Mouse (Mus musculus) spleen, adult 2 months (tissue): ENCODE results near the gene 9230104L09Rik. TPM values are rescaled to one million over a fixed set of nuclear protein-coding genes. Genes with fewer than 3 reads are reported as not detected.

Source experiments
- DNase-seq, 2 experiments: peaks; one replicate each; pipeline versions ENCODE4 v3.0.0 to v3.0.0-alpha.2; 2012 to 2021; ENCODE audit warnings: low spot score in 2 of 2, low read depth in 1 of 2
- H3K27ac ChIP-seq: fragments of 200-500 bp; 2 replicates; pipeline ENCODE4 v1.5.1; 2012; ENCODE audit warnings: low read length, inconsistent platforms; ENCODE audit not compliant: insufficient read depth
- H3K27me3 ChIP-seq: fragments of 200-500 bp; 2 replicates; pipeline ENCODE4 v1.6.1; 2012; ENCODE audit warnings: mild to moderate bottlenecking, moderate library complexity, low read length, inconsistent platforms; ENCODE audit not compliant: control insufficient read depth, insufficient read depth
- H3K36me3 ChIP-seq: fragments of 200-500 bp; 2 replicates; pipeline ENCODE4 v1.6.1; 2012; ENCODE audit warnings: mild to moderate bottlenecking, low read length, inconsistent platforms; ENCODE audit not compliant: control insufficient read depth, insufficient read depth
- H3K4me1 ChIP-seq: fragments of 200-500 bp; 2 replicates; pipeline ENCODE4 v1.6.1; 2011; ENCODE audit warnings: inconsistent platforms; ENCODE audit not compliant: control insufficient read depth, insufficient read depth, insufficient read length
- H3K4me3 ChIP-seq: fragments of 200-500 bp; 2 replicates; pipeline ENCODE4 v1.5.1; 2011; ENCODE audit warnings: mild to moderate bottlenecking, inconsistent platforms; ENCODE audit not compliant: insufficient read depth, insufficient read length; ENCODE audit errors: extremely low read depth
- CTCF ChIP-seq: fragments of 200-500 bp; IDR thresholded peaks from 2 replicates; pipeline ENCODE4 v1.5.1; 2011; ENCODE audit warnings: mild to moderate bottlenecking, inconsistent platforms; ENCODE audit not compliant: insufficient read depth, insufficient read length, insufficient replicate concordance; ENCODE audit errors: extremely low read depth
- POLR2A ChIP-seq: fragments of 200-500 bp; IDR thresholded peaks from 2 replicates; pipeline ENCODE4 v1.6.1; 2011; ENCODE audit warnings: low read depth, low read length, inconsistent platforms
- WGBS: fragments of 180-500 bp; shearing (Covaris S2); methylation state at CpG from one replicate; pipeline ENCODE4 v1.1.7; 2018; 5-methylcytosine and 5-hydroxymethylcytosine counted together
- polyA plus RNA-seq: library from polyadenylated mRNA; depleted of rRNA; stranded (reverse); fragments of >200 nt; gene quantifications from 2 replicates; pipeline ENCODE4 v1.2.3, GENCODE M21; 2012; rRNA removed

9230104L09Rik gene
- not detected in 2 replicates for polyA plus RNA-seq

GRCm38 (mm10) chr2:148864966-148865365 is at the start of gene 9230104L09Rik:
Gene 9230104L09Rik (minus strand): TSS chr2:148865038.
- Histone ChIP-seq H3K4me3 (no peak within 1 kb of the TSS), H3K4me1 (no peaks in the 10 kb centered on the region), H3K27me3 (no peaks in the 10 kb centered on the region), H3K36me3 (no peaks in the 10 kb centered on the region), H3K27ac (no peak within 1 kb of the TSS)
- WGBS = 65% methylated on average over 2 of the region's 2 CpGs
- DNase-seq = no peak
- TF ChIP-seq POLR2A (no peak), CTCF (no peak)

GRCm38 (mm10) chr2:148902286-148902685 is 37.4 kb upstream of the 9230104L09Rik start:
- H3K27me3 ChIP-seq = no peaks in the 10 kb centered on the region
- TF ChIP-seq CTCF (peak; percentile 63; the same call in 1 of the 2 replicates), POLR2A (no peak)
- no peaks in the 10 kb centered on the region for H3K36me3 ChIP-seq
- H3K4me3 ChIP-seq = no peak overlapping the region
- no peak overlapping the region for H3K27ac ChIP-seq
- no peaks in the 10 kb centered on the region; the same call in 1 of the 2 replicates for H3K4me1 ChIP-seq
- peak; percentile 35 to 57 for DNase-seq
- 10% methylated on average over 5 of the region's 5 CpGs for WGBS

GRCm38 (mm10) chr2:148900305-148900704 is 35.5 kb upstream of the 9230104L09Rik start:
- Histone ChIP-seq H3K4me1 (no peaks in the 10 kb centered on the region; the same call in 1 of the 2 replicates), H3K27ac (no peak overlapping the region), H3K36me3 (no peaks in the 10 kb centered on the region), H3K27me3 (no peaks in the 10 kb centered on the region), H3K4me3 (no peak overlapping the region)
- TF ChIP-seq POLR2A (no peak), CTCF (no peak)
- WGBS = 53% methylated on average over 4 of the region's 4 CpGs
- no peak for DNase-seq

GRCm38 (mm10) chr2:148896219-148896618 is 31.4 kb upstream of the 9230104L09Rik start:
- TF ChIP-seq POLR2A = no peak
- no peak for TF ChIP-seq CTCF
- 91% methylated on average over 1 of the region's 1 CpGs for WGBS

GRCm38 (mm10) chr2:148893107-148893506 is 28.3 kb upstream of the 9230104L09Rik start:
- Histone ChIP-seq H3K27me3 (no peaks in the 10 kb centered on the region; the same call in 1 of the 2 replicates), H3K4me1 (no peaks in the 10 kb centered on the region), H3K4me3 (no peak overlapping the region), H3K27ac (no peak overlapping the region), H3K36me3 (no peaks in the 10 kb centered on the region)
- DNase-seq = no peak
- no peak for TF ChIP-seq CTCF
- TF ChIP-seq POLR2A = no peak

More at GRCm38 (mm10) chr2:148896219-148896618, 31.4 kb upstream of the 9230104L09Rik start:
- Histone ChIP-seq H3K36me3 (no peaks in the 10 kb centered on the region), H3K27ac (no peak overlapping the region), H3K4me1 (no peaks in the 10 kb centered on the region; the same call in 1 of the 2 replicates), H3K4me3 (no peak overlapping the region), H3K27me3 (no peaks in the 10 kb centered on the region)
- no peak for DNase-seq

GRCm38 (mm10) chr2:148890021-148890851 is 25.4 kb upstream of the 9230104L09Rik start:
- no peak for TF ChIP-seq POLR2A
- no peak for TF ChIP-seq CTCF
- 89% methylated on average over 5 of the region's 5 CpGs for WGBS

More at GRCm38 (mm10) chr2:148890021-148890851, 25.4 kb upstream of the 9230104L09Rik start:
- H3K27me3 ChIP-seq = no peaks in the 10 kb centered on the region; the same call in 1 of the 2 replicates
- no peak overlapping the region for H3K4me3 ChIP-seq
- H3K4me1 ChIP-seq = no peaks in the 10 kb centered on the region
- no peak for DNase-seq
- H3K36me3 ChIP-seq = no peaks in the 10 kb centered on the region
- no peak overlapping the region; the same call in 1 of the 2 replicates for H3K27ac ChIP-seq
